Mouse (Mus musculus) forebrain, embryonic 16.5 days (tissue): ENCODE measurements around the gene Baz2b. TPM values are rescaled to one million over a fixed set of nuclear protein-coding genes. Genes with fewer than 3 reads are reported as not detected.

Source experiments
- ATAC-seq: fragments of 200-750 bp; cut with Nextera tagmentation; 2 replicates; pipeline ENCODE4 v1.8.0; 2017; ENCODE audit warnings: mild to moderate bottlenecking, moderate library complexity
- H3K27ac ChIP-seq: fragments of 300-500 bp; sonication (generic); 2 replicates; pipeline ENCODE4 v1.5.1; 2014; ENCODE audit warnings: low read length, control low read depth
- H3K27me3 ChIP-seq: fragments of 300-500 bp; sonication (generic); replicated peaks from 2 replicates; pipeline ENCODE4 v1.6.1; 2014; ENCODE audit warnings: low read length; ENCODE audit not compliant: control insufficient read depth, insufficient read depth
- H3K36me3 ChIP-seq: fragments of 300-500 bp; sonication (generic); 2 replicates; pipeline ENCODE4 v1.6.1; 2014; ENCODE audit not compliant: control insufficient read depth, insufficient read depth
- H3K4me1 ChIP-seq: fragments of 300-500 bp; sonication (generic); replicated peaks from 2 replicates; pipeline ENCODE4 v1.6.1; 2014; ENCODE audit warnings: low read length; ENCODE audit not compliant: control insufficient read depth, insufficient read depth
- H3K4me2 ChIP-seq: fragments of 300-500 bp; sonication (generic); 2 replicates; pipeline ENCODE4 v1.6.1; 2014; ENCODE audit warnings: mild to moderate bottlenecking, low read length, control low read depth
- H3K4me3 ChIP-seq: fragments of 300-500 bp; sonication (generic); replicated peaks from 2 replicates; pipeline ENCODE4 v1.5.1; 2014; ENCODE audit warnings: mild to moderate bottlenecking, low read length, control low read depth
- H3K9ac ChIP-seq: fragments of 300-500 bp; sonication (generic); replicated peaks from 2 replicates; pipeline ENCODE4 v1.6.1; 2014; ENCODE audit warnings: low read depth, low read length, control low read depth
- H3K9me3 ChIP-seq: fragments of 300-500 bp; sonication (generic); 2 replicates; pipeline ENCODE4 v1.6.1; 2016; ENCODE audit warnings: low read length; ENCODE audit not compliant: control insufficient read depth
- WGBS: fragments of 180-500 bp; shearing (Covaris S2); extraction: QIAGEN DNeasy Blood & Tissue Kit; methylation state at CpG from one replicate; pipeline ENCODE4 v1.1.7; 2014; 5-methylcytosine and 5-hydroxymethylcytosine counted together
- polyA plus RNA-seq: library from polyadenylated mRNA; unstranded; fragments of >200 nt; fragmentation: Nextera tagmentation; extraction: Ambion mirVana; gene quantifications from 2 replicates; pipeline ENCODE4 v1.2.1, GENCODE M21; 2015

Baz2b gene
- polyA plus RNA-seq, 1 experiment from 2014 or later = 70.2 TPM

- no peaks in the 10 kb centered on the region for H3K9me3 ChIP-seq
- H3K9ac ChIP-seq = no peak overlapping the region
- ATAC-seq = no peak
- H3K4me3 ChIP-seq = no peak overlapping the region
- peaks cover 4% of the 10 kb centered on the region; the same call in 1 of the 2 replicates for H3K36me3 ChIP-seq
- no peaks in the 10 kb centered on the region for H3K27me3 ChIP-seq
- H3K4me1 ChIP-seq = 0 out of 2 replicates have a peak, but pooled peaks cover 7% of the 10 kb centered on the region
- no peak overlapping the region for H3K4me2 ChIP-seq
- no peak overlapping the region for H3K27ac ChIP-seq
- 83% methylated on average over 4 of the region's 4 CpGs for WGBS
These were observed 236.5 kb downstream of the Baz2b start for GRCm38 (mm10) chr2:59973104-59973641.

DNA sequence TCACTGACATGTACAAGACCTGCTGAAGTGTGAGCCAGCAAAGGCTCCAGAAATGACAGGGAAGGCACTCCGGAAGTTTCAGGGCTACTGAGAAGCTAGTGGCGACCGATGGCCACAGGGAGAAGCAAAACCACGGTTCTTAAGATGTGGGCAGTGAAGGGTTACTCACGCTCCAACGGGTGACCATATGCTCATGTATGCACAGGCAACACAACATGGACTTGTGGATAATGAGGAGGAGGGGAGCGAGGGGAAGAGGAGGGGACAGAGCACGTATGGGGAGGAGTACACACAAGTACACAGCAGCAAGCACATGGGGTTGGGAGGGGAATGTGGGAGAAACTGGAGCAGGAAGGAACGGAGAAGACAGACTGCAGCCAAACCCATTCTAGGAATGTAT is 239.1 kb downstream of the Baz2b start:
- Histone ChIP-seq H3K4me1 (0 out of 2 replicates have a peak, but pooled peaks cover 7% of the 10 kb centered on the region), H3K4me2 (no peak overlapping the region), H3K4me3 (no peak overlapping the region), H3K27me3 (no peaks in the 10 kb centered on the region), H3K27ac (no peak overlapping the region), H3K9ac (no peak overlapping the region), H3K9me3 (no peaks in the 10 kb centered on the region), H3K36me3 (0 out of 2 replicates have a peak, but pooled peaks cover 2% of the 10 kb centered on the region)
- WGBS = 59% methylated on average over 9 of the region's 9 CpGs
- ATAC-seq = peak; percentile 52

DNA sequence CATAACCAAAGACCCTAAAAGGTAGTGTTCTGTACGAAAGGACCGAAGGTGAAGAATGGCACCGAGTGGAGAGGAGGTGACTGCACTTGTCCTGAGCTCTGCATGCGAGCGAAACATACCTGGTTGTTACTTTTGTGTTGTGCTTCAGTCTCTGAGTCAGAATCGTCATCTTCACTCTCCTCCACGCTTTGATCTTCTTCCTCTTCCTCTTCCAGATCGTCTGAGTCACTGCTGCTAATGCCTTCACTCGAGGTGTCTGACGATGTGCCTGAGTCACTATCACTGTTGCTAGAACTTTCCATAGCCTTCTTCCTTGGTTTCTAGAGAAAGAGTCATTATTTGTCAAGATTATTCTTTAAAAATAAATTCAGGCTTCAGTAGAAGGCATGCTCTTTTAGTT is 240.5 kb downstream of the Baz2b start:
- H3K9ac ChIP-seq = no peak overlapping the region
- H3K4me2 ChIP-seq = no peak overlapping the region
- ATAC-seq = no peak
- no peak overlapping the region for H3K4me3 ChIP-seq
- no peaks in the 10 kb centered on the region for H3K27me3 ChIP-seq
- no peaks in the 10 kb centered on the region for H3K9me3 ChIP-seq
- 93% methylated on average over 10 of the region's 10 CpGs for WGBS
- 0 out of 2 replicates have a peak, but pooled peaks cover 2% of the 10 kb centered on the region for H3K36me3 ChIP-seq
- H3K4me1 ChIP-seq = 0 out of 2 replicates have a peak, but pooled peaks cover 7% of the 10 kb centered on the region
- H3K27ac ChIP-seq = no peak overlapping the region

DNA sequence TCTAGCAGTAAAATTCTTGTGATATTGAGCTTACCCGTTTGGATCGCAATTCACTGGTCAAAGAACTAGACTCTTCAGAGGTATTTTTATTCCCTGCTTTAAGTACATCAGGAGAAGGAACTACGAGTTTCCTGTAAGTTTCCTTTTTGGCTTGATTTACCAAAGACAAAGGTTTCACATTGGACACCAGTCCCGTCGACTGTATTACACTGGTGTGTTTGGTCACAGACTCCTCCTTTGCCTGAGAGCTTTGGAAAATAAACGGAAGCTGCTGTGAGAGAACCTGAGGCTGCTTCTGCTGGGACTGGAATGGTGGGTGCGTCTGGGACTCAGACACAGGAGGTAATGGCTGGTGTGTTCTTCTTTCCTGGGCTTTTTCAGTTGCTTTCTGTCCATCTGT is 241.0 kb downstream of the Baz2b start:
- no peak overlapping the region for H3K4me3 ChIP-seq
- H3K4me2 ChIP-seq = no peak overlapping the region
- no peaks in the 10 kb centered on the region for H3K27me3 ChIP-seq
- H3K4me1 ChIP-seq = 0 out of 2 replicates have a peak, but pooled peaks cover 7% of the 10 kb centered on the region
- WGBS = 87% methylated on average over 7 of the region's 7 CpGs
- H3K9ac ChIP-seq = no peak overlapping the region
- no peaks in the 10 kb centered on the region for H3K9me3 ChIP-seq
- 0 out of 2 replicates have a peak, but pooled peaks cover 2% of the 10 kb centered on the region for H3K36me3 ChIP-seq
- H3K27ac ChIP-seq = no peak overlapping the region
- ATAC-seq = no peak

GRCm38 (mm10) chr2:59966454-59966853 is 243.2 kb downstream of the Baz2b start:
- no peak overlapping the region for H3K27ac ChIP-seq
- H3K9me3 ChIP-seq = no peaks in the 10 kb centered on the region
- peaks cover 6% of the 10 kb centered on the region; the same call in 1 of the 2 replicates for H3K36me3 ChIP-seq
- ATAC-seq = no peak
- H3K4me3 ChIP-seq = no peak overlapping the region
- WGBS = 78% methylated on average over 6 of the region's 6 CpGs
- H3K9ac ChIP-seq = no peak overlapping the region
- no peak overlapping the region for H3K4me2 ChIP-seq
- 0 out of 2 replicates have a peak, but pooled peaks cover 7% of the 10 kb centered on the region for H3K4me1 ChIP-seq
- no peaks in the 10 kb centered on the region for H3K27me3 ChIP-seq

DNA sequence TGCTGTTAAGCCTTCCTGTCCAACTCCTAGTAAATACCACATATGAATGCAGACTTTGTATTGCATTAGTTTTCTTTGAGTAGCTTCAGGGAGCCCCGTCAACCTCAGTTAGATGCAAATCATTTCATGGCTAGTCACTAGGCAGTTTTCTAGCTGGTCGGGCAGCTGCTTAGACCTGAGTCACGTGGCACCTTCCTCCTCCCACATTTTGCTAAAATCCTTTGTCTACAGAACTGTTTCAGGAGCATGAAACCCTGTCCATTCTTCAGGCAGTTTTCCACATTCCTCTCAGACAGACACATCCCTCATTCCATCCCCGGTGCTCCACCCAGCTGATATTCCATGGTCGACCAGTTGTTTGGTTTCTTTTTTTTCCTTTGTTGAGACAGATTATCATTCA is 246.6 kb downstream of the Baz2b start:
- H3K4me2 ChIP-seq = no peak overlapping the region
- H3K4me1 ChIP-seq = peaks cover 4% of the 10 kb centered on the region
- no peaks in the 10 kb centered on the region for H3K9me3 ChIP-seq
- H3K36me3 ChIP-seq = peaks cover 8% of the 10 kb centered on the region; the same call in 1 of the 2 replicates
- no peak for ATAC-seq
- H3K9ac ChIP-seq = no peak overlapping the region
- no peaks in the 10 kb centered on the region for H3K27me3 ChIP-seq
- H3K27ac ChIP-seq = no peak overlapping the region
- 66% methylated on average over 5 of the region's 5 CpGs for WGBS
- H3K4me3 ChIP-seq = no peak overlapping the region

GRCm38 (mm10) chr2:59962579-59962978 is 247.1 kb downstream of the Baz2b start:
- Histone ChIP-seq H3K4me1 (peaks cover 4% of the 10 kb centered on the region), H3K27ac (no peak overlapping the region), H3K9me3 (no peaks in the 10 kb centered on the region), H3K4me2 (no peak overlapping the region), H3K36me3 (peaks cover 10% of the 10 kb centered on the region; the same call in 1 of the 2 replicates), H3K9ac (no peak overlapping the region), H3K4me3 (no peak overlapping the region), H3K27me3 (no peaks in the 10 kb centered on the region)
- ATAC-seq = no peak
- WGBS = 93% methylated on average over 4 of the region's 4 CpGs

DNA sequence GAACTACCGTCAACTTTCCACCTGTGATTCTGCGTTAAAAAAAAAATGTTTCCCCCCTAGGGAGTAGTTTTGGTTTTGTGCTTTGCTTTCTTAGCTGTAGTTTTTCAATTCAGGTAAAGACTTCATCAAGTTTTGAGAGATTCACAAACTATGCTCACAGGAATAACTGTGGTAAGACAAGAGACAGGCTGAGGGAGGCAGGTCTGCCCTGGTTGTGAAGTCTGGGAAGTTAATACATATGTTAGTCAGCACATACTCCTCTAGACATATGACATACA is 249.2 kb downstream of the Baz2b start:
- Histone ChIP-seq H3K9me3 (no peaks in the 10 kb centered on the region), H3K36me3 (peaks cover 10% of the 10 kb centered on the region; the same call in 1 of the 2 replicates), H3K27ac (no peak overlapping the region), H3K27me3 (no peaks in the 10 kb centered on the region), H3K4me2 (no peak overlapping the region), H3K4me1 (peaks cover 4% of the 10 kb centered on the region), H3K4me3 (no peak overlapping the region), H3K9ac (no peak overlapping the region)
- 93% methylated on average over 2 of the region's 2 CpGs for WGBS
- no peak for ATAC-seq

DNA sequence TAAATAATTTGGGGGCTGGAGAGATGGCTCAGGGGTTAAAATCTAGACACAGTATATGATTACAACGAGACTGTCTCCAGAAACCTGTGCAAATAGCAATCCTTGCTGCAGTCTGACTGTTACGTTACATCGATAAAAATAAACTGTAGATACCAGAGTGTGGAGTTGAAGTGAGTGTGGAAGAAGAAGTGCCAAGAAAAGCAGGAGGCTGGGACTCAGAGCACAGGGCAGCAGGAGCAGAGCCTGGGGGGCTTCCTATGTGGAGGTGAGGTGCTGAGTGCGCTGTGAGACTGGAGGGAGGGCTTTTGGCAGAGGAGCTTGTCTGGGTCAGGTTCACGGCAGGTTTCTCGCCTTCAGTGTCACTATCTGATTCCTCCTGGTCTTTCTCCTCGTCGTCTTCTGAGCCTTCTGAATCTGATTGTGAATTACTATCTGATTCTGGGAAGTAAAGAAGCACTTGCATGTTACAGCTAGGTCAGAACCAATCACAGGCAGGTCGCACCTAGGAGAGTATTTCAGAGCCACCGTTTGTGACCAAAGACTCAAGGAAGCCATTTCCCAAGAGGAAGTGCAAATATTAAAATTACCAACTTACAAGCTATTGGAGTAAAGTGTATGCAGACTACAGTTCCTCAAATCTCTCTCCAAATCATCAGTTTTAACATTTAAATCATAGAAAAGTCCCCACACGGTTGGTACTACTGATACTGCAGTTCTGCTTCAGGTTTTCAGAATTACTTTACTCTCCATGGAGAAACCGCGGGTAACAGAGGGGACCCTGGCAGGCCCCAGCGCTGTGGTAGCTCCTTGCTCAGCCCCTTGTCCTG is 249.8 kb downstream of the Baz2b start:
- no peak overlapping the region for H3K9ac ChIP-seq
- H3K27ac ChIP-seq = no peak overlapping the region
- H3K9me3 ChIP-seq = no peaks in the 10 kb centered on the region
- 88% methylated on average over 14 of the region's 14 CpGs for WGBS
- H3K4me1 ChIP-seq = peaks cover 4% of the 10 kb centered on the region
- ATAC-seq = no peak
- H3K36me3 ChIP-seq = peaks cover 10% of the 10 kb centered on the region; the same call in 1 of the 2 replicates
- H3K4me3 ChIP-seq = no peak overlapping the region
- H3K4me2 ChIP-seq = no peak overlapping the region
- H3K27me3 ChIP-seq = no peaks in the 10 kb centered on the region
